Mouse (Mus musculus): ENCODE data around the gene Dmap1. TPM values are rescaled to one million over a fixed set of nuclear protein-coding genes. Genes with fewer than 3 reads are reported as not detected.

The Dmap1 gene
- polyA plus RNA-seq (2015; fragmentation: Nextera tagmentation; extraction: Ambion mirVana) = 30.8 and 32.1 TPM in 2 replicates

GRCm38 (mm10) chr4:117681931-117682461 lies at the start of gene Dmap1:
Gene Dmap1, minus strand, starts transcription at chr4:117682273.

GRCm38 (mm10) chr4:117724112-117724511 lies 42.0 kb upstream of the Dmap1 start, which contains the start of gene Gm12845:
Gene Gm12845, plus strand, starts transcription at chr4:117724412.

Other genes with a start within 250 kb of the Dmap1 start
- gene Rnf220, start 185.2 kb downstream of the Dmap1 start, polyA plus RNA-seq (2015; fragmentation: Nextera tagmentation; extraction: Ambion mirVana) = 42.7 and 49.0 TPM in 2 replicates
- 53.6 and 57.4 TPM in 2 replicates for gene Eri3, start 131.9 kb downstream of the Dmap1 start, polyA plus RNA-seq (2015; fragmentation: Nextera tagmentation; extraction: Ambion mirVana)
- not detected in 2 replicates for gene Gm12845, start 42.1 kb upstream of the Dmap1 start, polyA plus RNA-seq (2015; fragmentation: Nextera tagmentation; extraction: Ambion mirVana)
- not detected in 2 replicates for gene Klf17, start 83.4 kb upstream of the Dmap1 start, polyA plus RNA-seq (2015; fragmentation: Nextera tagmentation; extraction: Ambion mirVana)
- gene Slc6a9, start 152.2 kb upstream of the Dmap1 start, polyA plus RNA-seq (2015; fragmentation: Nextera tagmentation; extraction: Ambion mirVana) = 38.0 TPM in 2 replicates
- gene Ccdc24, start 190.3 kb upstream of the Dmap1 start, polyA plus RNA-seq (2015; fragmentation: Nextera tagmentation; extraction: Ambion mirVana) = 0.82 and 0.84 TPM in 2 replicates
- gene B4galt2, start 201.2 kb upstream of the Dmap1 start, polyA plus RNA-seq (2015; fragmentation: Nextera tagmentation; extraction: Ambion mirVana) = 3.5 and 4.9 TPM in 2 replicates
- 189 and 209 TPM in 2 replicates for gene Atp6v0b, start 205.1 kb upstream of the Dmap1 start, polyA plus RNA-seq (2015; fragmentation: Nextera tagmentation; extraction: Ambion mirVana)
- gene Dph2, start 209.8 kb upstream of the Dmap1 start, polyA plus RNA-seq (2015; fragmentation: Nextera tagmentation; extraction: Ambion mirVana) = 8.2 and 8.8 TPM in 2 replicates
- 15.4 and 16.4 TPM in 2 replicates for gene Ipo13, start 232.7 kb upstream of the Dmap1 start, polyA plus RNA-seq (2015; fragmentation: Nextera tagmentation; extraction: Ambion mirVana)
- gene Artn, start 247.5 kb upstream of the Dmap1 start, polyA plus RNA-seq (2015; fragmentation: Nextera tagmentation; extraction: Ambion mirVana) = 1.2 and 2.2 TPM in 2 replicates